ENCODE assay signal across 20 mouse cellular contexts in the genomic region with DNA sequence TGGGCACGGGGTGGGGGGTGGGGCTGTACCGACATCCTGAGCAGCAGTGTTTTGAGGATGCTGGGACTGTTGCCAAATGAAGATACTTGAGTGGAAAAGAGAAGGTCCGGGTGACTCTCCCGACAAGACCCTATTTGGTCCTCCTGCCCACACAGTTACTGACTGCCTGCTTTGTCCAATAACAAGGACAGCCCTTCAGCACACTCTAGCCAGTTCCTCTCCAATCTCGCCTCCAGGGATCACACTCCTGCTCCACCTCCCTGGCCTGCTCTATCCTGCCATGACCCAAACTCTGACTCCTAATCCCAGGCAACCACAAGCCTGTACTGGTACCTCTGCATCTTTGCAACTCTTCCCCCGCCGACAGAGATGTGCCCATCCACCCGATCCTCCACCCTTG. TPM values are rescaled to one million over a fixed set of nuclear protein-coding genes. Genes with fewer than 3 reads are reported as not detected.
DNase-seq lines count a peak whose midpoint lies in the region; ATAC-seq and TF ChIP-seq lines count a peak whose summit lies in the region.
"Had no signal": no experiment of that assay in that cellular context is flagged by ENCODE, and none has a peak within 500 bp of the region (broad histone marks: within the 10 kb centered on the region; RNA-seq: fewer than 3 reads in every experiment).

No protein-coding gene starts in this region.

- no peak for ATAC-seq in limb, embryonic 15.5 days (ENCODE audit: insufficient number of reproducible peaks, low FRiP score, low TSS enrichment, low read depth)
- ATAC-seq in embryonic facial prominence, embryonic 15.5 days (ENCODE audit: insufficient number of reproducible peaks, low FRiP score, low TSS enrichment, low read depth), result no peak
- ATAC-seq in heart, postnatal 0 days (ENCODE audit: insufficient read depth, low read depth), result peak; percentile 57
- ATAC-seq in kidney, embryonic 16.5 days (ENCODE audit: low FRiP score, low TSS enrichment), result no peak
- ATAC-seq: liver, postnatal 0 days; lung, postnatal 0 days; midbrain, embryonic 16.5 days had no signal

- peaks cover 4% of the 10 kb centered on the region; the same call in 1 of the 2 replicates for H3K36me3 ChIP-seq in limb, embryonic 15.5 days
- H3K36me3 ChIP-seq in limb, embryonic 10.5 days, result peaks cover 7% of the 10 kb centered on the region
- H3K36me3 ChIP-seq in embryonic facial prominence, embryonic 15.5 days, result 0 out of 2 replicates have a peak, but pooled peaks cover 4% of the 10 kb centered on the region
- H3K36me3 ChIP-seq in heart, postnatal 0 days (replicated peaks; ENCODE audit: control insufficient read depth, insufficient read depth, low read length), result no peaks in the 10 kb centered on the region; the same call in 1 of the 2 replicates
- peaks cover 5% of the 10 kb centered on the region; the same call in 1 of the 2 replicates for H3K36me3 ChIP-seq in kidney, embryonic 16.5 days (ENCODE audit: insufficient read depth, low read length)
- H3K36me3 ChIP-seq: hindbrain, embryonic 12.5 days had no signal

- DNase-seq in gastrocnemius, postnatal 25 days, result peak; percentile 19
- no peak for DNase-seq in gastrocnemius, adult 8-10 months (ENCODE audit: low spot score in 2 of 2)
- DNase-seq in limb, embryonic 10.5 days (ENCODE audit: low spot score), result no peak
- peak; percentile 36 for DNase-seq in heart, postnatal 0 days (ENCODE audit: low spot score)
- no peak for DNase-seq in B cell, adult 2 months
- DNase-seq: adrenal gland, adult 2 months; cerebellum, adult 2 months; cerebellum, postnatal 25 days; kidney, adult 11 months; liver, postnatal 0 days; right cerebral cortex, postnatal 4 days had no signal

- H3K4me1 ChIP-seq in limb, embryonic 15.5 days, result peaks cover 44% of the 10 kb centered on the region
- peaks cover 10% of the 10 kb centered on the region for H3K4me1 ChIP-seq in limb, embryonic 10.5 days
- H3K4me1 ChIP-seq in embryonic facial prominence, embryonic 15.5 days, result peaks cover 37% of the 10 kb centered on the region
- H3K4me1 ChIP-seq in heart, postnatal 0 days (ENCODE audit: control insufficient read depth, insufficient read depth), result peaks cover 39% of the 10 kb centered on the region
- peaks cover 13% of the 10 kb centered on the region for H3K4me1 ChIP-seq in kidney, embryonic 16.5 days (ENCODE audit: insufficient read depth, low read length)

- H3K4me2 ChIP-seq in limb, embryonic 15.5 days, result no peak overlapping the region
- H3K4me2 ChIP-seq in embryonic facial prominence, embryonic 15.5 days (replicated peaks), result no peak overlapping the region
- H3K4me2 ChIP-seq in heart, postnatal 0 days (ENCODE audit: low read depth, low read length), result no peak overlapping the region
- H3K4me2 ChIP-seq in kidney, embryonic 16.5 days (replicated peaks; ENCODE audit: low read depth, low read length), result no peak overlapping the region
- H3K4me2 ChIP-seq: hindbrain, embryonic 12.5 days; kidney, embryonic 15.5 days; liver, embryonic 11.5 days had no signal

- peak overlapping the region; percentile 7; the same call in 1 of the 2 replicates for H3K27ac ChIP-seq in limb, embryonic 15.5 days
- H3K27ac ChIP-seq in limb, embryonic 10.5 days, result no peak overlapping the region
- H3K27ac ChIP-seq in embryonic facial prominence, embryonic 15.5 days (replicated peaks), result peak overlapping the region; percentile 17; the same call in 1 of the 2 replicates
- H3K27ac ChIP-seq in heart, postnatal 0 days (ENCODE audit: low read depth), result no peak overlapping the region; the same call in 1 of the 2 replicates
- H3K27ac ChIP-seq in kidney, embryonic 16.5 days (ENCODE audit: low read length), result no peak overlapping the region
- H3K27ac ChIP-seq: hindbrain, embryonic 12.5 days; kidney, embryonic 15.5 days; macrophage had no signal

- no peaks in the 10 kb centered on the region for H3K27me3 ChIP-seq in limb, embryonic 15.5 days
- H3K27me3 ChIP-seq in limb, embryonic 10.5 days (ENCODE audit: low read depth, poor library complexity, severe bottlenecking), result no peaks in the 10 kb centered on the region
- no peaks in the 10 kb centered on the region for H3K27me3 ChIP-seq in embryonic facial prominence, embryonic 15.5 days
- H3K27me3 ChIP-seq in heart, postnatal 0 days (ENCODE audit: control insufficient read depth, insufficient read depth, low read length), result no peaks in the 10 kb centered on the region
- H3K27me3 ChIP-seq in kidney, embryonic 16.5 days (ENCODE audit: insufficient read depth, low read length), result no peaks in the 10 kb centered on the region
- H3K27me3 ChIP-seq: hindbrain, embryonic 12.5 days; kidney, embryonic 15.5 days had no signal

- TF ChIP-seq CTCF in heart, postnatal 0 days (IDR thresholded peaks at IDR 0.05; ENCODE audit: low read depth), result no peak

- 64% methylated on average over 8 of the region's 8 CpGs for WGBS in limb, embryonic 15.5 days
- 85% methylated on average over 8 of the region's 8 CpGs for WGBS in limb, embryonic 10.5 days
- 43% methylated on average over 8 of the region's 8 CpGs for WGBS in embryonic facial prominence, embryonic 15.5 days
- WGBS in heart, postnatal 0 days, result 46% methylated on average over 8 of the region's 8 CpGs
- 77% methylated on average over 8 of the region's 8 CpGs for WGBS in kidney, embryonic 16.5 days

- TF ChIP-seq EP300 in heart, postnatal 0 days (IDR thresholded peaks at IDR 0.05; ENCODE audit: low read depth), result no peak

- H3K4me3 ChIP-seq in limb, embryonic 15.5 days, result no peak overlapping the region
- H3K4me3 ChIP-seq in limb, embryonic 10.5 days, result no peak overlapping the region
- no peak overlapping the region for H3K4me3 ChIP-seq in embryonic facial prominence, embryonic 15.5 days (replicated peaks)
- no peak overlapping the region for H3K4me3 ChIP-seq in heart, postnatal 0 days (ENCODE audit: low read depth, low read length)
- no peak overlapping the region for H3K4me3 ChIP-seq in kidney, embryonic 16.5 days (ENCODE audit: low read length)
- H3K4me3 ChIP-seq: hindbrain, embryonic 12.5 days; kidney, embryonic 15.5 days had no signal

- no peaks in the 10 kb centered on the region for H3K9me3 ChIP-seq in limb, embryonic 15.5 days
- no peaks in the 10 kb centered on the region for H3K9me3 ChIP-seq in limb, embryonic 10.5 days (replicated peaks)
- no peaks in the 10 kb centered on the region for H3K9me3 ChIP-seq in embryonic facial prominence, embryonic 15.5 days (replicated peaks)
- no peaks in the 10 kb centered on the region for H3K9me3 ChIP-seq in heart, postnatal 0 days (replicated peaks; ENCODE audit: control insufficient read depth, low read length)
- H3K9me3 ChIP-seq in kidney, embryonic 16.5 days (ENCODE audit: low read length), result no peaks in the 10 kb centered on the region
- H3K9me3 ChIP-seq: hindbrain, embryonic 12.5 days; kidney, embryonic 15.5 days had no signal

- H3K9ac ChIP-seq in limb, embryonic 15.5 days, result no peak overlapping the region
- no peak overlapping the region for H3K9ac ChIP-seq in embryonic facial prominence, embryonic 15.5 days
- H3K9ac ChIP-seq in heart, postnatal 0 days (replicated peaks; ENCODE audit: low read depth, low read length), result no peak overlapping the region
- H3K9ac ChIP-seq in kidney, embryonic 16.5 days (replicated peaks; ENCODE audit: low read length), result no peak overlapping the region
- H3K9ac ChIP-seq: hindbrain, embryonic 12.5 days; kidney, embryonic 15.5 days; liver, postnatal 0 days had no signal

RNA-seq across cellular contexts. Expression of gene Crybg3, which starts 30.9 kb away (rescaled TPM):
- 10 to 100 TPM; 35.2 to 42.8 TPM for total RNA-seq in gastrocnemius, postnatal 25 days (2021)
- 10 to 100 TPM; 24.3 to 38.5 (median 31.2) TPM for total RNA-seq in gastrocnemius, adult 8-10 months (2022)
- polyA plus RNA-seq in limb, embryonic 15.5 days (2015; fragmentation: Nextera tagmentation; extraction: Ambion mirVana), result 12.0 and 13.8 TPM in 2 replicates
- 7.2 and 7.8 TPM in 2 replicates for polyA plus RNA-seq in limb, embryonic 10.5 days (2016; fragmentation: Nextera tagmentation; extraction: Ambion mirVana)
- polyA plus RNA-seq in embryonic facial prominence, embryonic 15.5 days (2015; fragmentation: Nextera tagmentation; extraction: Ambion mirVana), result 11.4 and 12.7 TPM in 2 replicates
- total RNA-seq in heart, postnatal 0 days (2014; rRNA removed; ENCODE audit: low replicate concordance), result 26.9 and 40.0 TPM in 2 replicates
- polyA plus RNA-seq in heart, postnatal 0 days (2015; fragmentation: Nextera tagmentation; extraction: Ambion mirVana), result 8.9 and 9.2 TPM in 2 replicates
- polyA plus RNA-seq in kidney, embryonic 16.5 days (2015; fragmentation: Nextera tagmentation; extraction: Ambion mirVana), result 7.6 and 8.7 TPM in 2 replicates

Comparison
In these comparisons a context has a peak if more than half of its experiments do, and no peak if none do; other contexts are left out.
1. DNase-seq: peak in gastrocnemius, postnatal 25 days (single experiment) and heart, postnatal 0 days (single experiment); none in gastrocnemius, adult 8-10 months (0 of 2), limb, embryonic 10.5 days (single experiment) and B cell, adult 2 months (0 of 2).
2. H3K27ac ChIP-seq: peak in limb, embryonic 15.5 days (single experiment) and embryonic facial prominence, embryonic 15.5 days (single experiment); none in limb, embryonic 10.5 days (single experiment), heart, postnatal 0 days (single experiment) and kidney, embryonic 16.5 days (single experiment).